Mouse (Mus musculus) adrenal gland, adult 2 months (tissue): ENCODE data around the gene Csf1. TPM values are rescaled to one million over a fixed set of nuclear protein-coding genes. Genes with fewer than 3 reads are reported as not detected.

Source experiments
- DNase-seq: peaks from one replicate; pipeline ENCODE4 v3.0.0; 2021
- long read RNA-seq: library from polyadenylated mRNA; stranded (forward); transcript quantifications from one replicate; pipeline ENCODE4 v2.0.0, GENCODE M21; 2021
- polyA plus RNA-seq: library from polyadenylated mRNA; depleted of rRNA; stranded (reverse); fragments of >200 nt; gene quantifications from 2 replicates; pipeline ENCODE4 v1.2.3, GENCODE M21; 2012; rRNA removed
- total RNA-seq, 2 experiments: library from RNA; stranded (reverse); gene quantifications; 2 replicates each; pipeline ENCODE4 v1.2.3; 2021

The Csf1 gene
- 10 to 100 TPM; 16.5 to 25.2 TPM for total RNA-seq
- polyA plus RNA-seq, result 21.1 and 23.4 TPM in 2 replicates
- long read RNA-seq, full-length matches to known transcripts, result 1 of 13 reads
- long read RNA-seq, partial matches to known transcripts, result 9 of 13 reads
- long read RNA-seq, other reads (novel, unspliced or antisense), result 3 of 13 reads

- DNase-seq, result peak; percentile 92
Observed at GRCm38 (mm10) chr3:107759929-107760581, at the start of gene Csf1. Gene Csf1, minus strand, starts transcription at chr3:107760469.

GRCm38 (mm10) chr3:107808013-107808750 is 47.9 kb upstream of the Csf1 start:
- no peak for DNase-seq

DNA sequence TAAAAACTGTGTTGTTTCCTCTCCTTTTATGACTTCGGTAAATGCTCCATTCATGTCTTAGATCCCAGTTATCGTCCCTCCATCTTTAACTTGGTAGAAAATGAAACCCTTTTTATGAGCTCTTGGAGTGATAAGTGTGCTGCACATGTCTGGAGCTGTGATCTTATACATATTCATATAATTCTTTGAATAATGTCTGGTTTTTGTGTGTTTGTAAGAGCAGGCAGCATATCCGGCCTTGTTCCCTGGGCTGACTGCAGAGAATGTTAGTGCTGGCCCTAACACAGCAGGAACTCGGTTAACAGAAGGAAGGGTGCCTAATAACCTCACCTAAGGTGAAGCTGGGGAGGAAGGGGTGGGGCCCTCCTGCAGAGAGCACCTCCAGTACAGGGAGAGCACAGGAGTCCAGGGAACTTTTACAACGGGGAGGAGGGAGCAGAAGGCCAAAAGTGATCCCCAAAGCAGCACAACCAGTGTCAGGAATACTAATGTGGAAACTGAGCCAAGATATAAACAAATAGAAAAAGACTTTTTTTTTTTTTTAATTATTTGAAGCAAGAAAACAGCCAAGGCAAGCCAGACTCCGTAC is 47.2 kb upstream of the Csf1 start:
- no peak for DNase-seq

- DNase-seq, result no peak
Observed at GRCm38 (mm10) chr3:107806916-107807315, 46.6 kb upstream of the Csf1 start.

- no peak for DNase-seq
Observed at GRCm38 (mm10) chr3:107804799-107805198, 44.5 kb upstream of the Csf1 start.

- DNase-seq, result no peak
Observed at GRCm38 (mm10) chr3:107802185-107802946, 42.1 kb upstream of the Csf1 start.

DNA sequence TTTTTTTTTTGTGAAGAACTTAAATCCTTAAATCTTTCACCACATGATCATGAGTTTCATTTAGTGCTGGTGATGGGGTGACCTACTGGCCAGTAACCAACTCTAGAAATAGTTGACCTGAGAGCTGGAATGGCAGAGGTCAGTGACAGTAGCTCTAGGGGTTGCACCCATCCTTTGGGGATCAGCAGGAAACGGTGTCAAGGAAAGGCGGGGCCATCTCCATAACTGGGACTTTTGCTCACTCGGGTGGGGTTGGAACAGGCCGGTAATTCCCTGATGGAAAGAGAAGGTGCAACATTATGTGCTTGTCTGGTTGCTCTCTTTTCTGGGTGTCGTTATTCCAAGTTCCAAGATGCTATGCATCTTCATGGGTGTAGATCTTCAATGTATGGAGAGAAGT is 38.7 kb upstream of the Csf1 start:
- DNase-seq, result no peak

DNA sequence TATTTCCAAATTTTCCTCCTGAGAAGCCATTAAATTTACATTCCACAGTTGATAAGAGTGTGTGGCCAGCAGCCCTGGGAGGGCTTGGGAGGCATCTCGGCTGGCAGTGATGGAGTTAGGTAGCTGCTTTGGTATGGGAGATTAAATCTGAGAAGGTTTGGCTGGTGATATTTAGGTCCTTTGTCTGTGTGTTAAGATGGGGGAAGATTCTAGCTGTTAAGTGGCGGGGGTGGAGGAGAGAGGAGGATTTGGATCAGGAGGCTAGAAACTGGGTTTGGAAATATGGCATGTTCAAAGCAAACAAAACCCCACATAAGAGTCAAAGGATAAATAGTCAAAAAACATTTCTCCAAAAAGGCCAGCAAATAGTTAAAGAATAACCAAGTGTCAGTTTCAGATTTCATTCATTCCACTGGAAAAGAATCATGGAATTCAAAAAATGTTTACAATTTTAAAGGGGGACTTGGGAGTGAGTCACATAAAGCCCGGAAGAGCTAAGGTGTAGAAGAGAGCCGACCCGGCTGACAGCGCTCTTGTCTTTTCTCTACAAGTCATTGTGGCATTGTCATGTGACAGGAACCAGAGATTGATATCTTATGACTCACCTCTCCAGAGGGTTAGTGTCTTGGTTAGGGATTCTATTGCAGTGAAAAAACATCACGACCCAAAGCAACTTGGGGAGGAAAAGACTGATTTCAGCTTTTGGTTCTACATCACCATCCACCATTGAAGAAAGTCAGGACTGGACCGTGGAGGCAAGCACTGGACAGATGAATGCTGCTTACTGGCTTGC is 36.1 kb upstream of the Csf1 start:
- DNase-seq, result peak; percentile 44

DNA sequence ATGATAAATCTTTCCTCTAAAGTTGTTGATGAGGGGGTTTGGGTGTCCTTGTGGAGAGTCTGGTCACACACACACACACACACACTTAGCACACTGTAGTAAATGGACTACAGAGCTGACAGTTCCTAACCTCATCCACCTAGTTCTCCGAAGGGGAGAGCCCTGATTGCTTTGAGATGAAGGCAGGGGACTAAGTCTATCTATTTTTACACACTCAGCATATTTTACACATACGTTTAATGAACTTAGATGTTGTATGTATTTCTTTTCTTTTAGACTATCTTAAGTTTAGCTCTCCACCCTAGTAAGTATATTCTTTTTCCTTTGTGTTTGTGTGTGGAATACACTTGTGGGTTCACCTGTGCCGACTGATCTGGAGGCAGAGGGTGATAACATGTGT is 34.6 kb upstream of the Csf1 start:
- no peak for DNase-seq

DNA sequence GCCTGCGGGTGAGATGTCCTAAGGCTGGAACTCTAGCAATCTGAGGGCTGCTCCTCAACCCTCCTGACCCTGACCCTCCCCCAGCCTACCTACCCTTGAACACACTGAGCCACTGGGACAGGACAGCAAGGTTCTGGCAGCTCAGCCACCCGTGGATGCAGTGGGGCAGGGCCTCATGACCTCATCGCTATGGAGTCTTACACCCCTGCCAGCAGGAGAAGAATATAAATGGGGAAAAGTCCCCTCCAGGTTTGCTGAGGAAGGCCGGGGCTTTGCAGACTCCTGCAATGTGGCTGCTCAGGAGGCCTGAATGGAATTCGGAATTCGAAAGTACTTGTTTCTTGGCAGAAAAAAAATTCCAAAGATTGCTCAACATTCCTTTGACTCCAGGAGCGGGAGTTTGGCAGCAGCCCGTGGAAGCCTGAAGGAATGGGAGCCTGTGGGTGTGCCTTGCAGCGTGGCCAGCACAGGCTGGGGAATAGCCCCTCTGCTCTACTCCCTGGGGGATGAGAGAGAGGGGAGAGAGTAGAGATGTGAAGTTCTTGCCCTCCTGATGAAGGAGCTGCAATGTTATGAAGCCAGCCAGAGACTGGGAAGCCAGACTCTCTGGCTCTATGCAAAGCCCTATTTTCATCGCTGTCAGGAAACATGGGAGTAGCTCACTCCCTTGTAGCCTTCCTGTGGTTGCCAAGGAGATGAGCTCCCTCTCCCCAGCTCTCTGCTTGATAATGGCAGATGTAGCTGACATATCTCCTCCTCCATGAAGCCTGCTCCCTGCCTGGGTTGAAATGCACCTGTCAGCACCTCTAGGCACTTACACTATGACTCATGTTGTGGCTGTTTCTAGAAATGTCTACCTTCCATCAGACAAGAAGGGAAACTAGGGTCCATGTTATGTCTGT is 33.3 kb upstream of the Csf1 start:
- peak; percentile 73 for DNase-seq

DNA sequence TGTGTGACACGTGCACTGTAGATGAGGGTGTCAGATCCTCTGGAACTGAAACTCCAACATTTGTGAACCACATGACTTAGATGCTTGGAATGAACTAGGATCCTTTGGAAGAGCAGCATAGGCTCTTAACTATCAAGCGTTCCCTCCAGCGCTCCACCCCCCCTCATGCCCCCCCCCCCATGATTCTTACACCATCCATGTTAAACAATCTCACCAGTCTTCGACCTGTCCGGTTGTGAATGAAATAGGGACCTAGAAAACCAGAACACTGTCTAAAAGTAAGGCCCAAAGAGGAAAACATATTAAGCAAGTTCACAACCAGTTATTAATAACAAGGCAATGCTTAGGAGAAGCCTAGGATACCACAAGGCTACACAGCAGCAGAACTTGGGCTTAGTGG is 32.5 kb upstream of the Csf1 start:
- no peak for DNase-seq

DNA sequence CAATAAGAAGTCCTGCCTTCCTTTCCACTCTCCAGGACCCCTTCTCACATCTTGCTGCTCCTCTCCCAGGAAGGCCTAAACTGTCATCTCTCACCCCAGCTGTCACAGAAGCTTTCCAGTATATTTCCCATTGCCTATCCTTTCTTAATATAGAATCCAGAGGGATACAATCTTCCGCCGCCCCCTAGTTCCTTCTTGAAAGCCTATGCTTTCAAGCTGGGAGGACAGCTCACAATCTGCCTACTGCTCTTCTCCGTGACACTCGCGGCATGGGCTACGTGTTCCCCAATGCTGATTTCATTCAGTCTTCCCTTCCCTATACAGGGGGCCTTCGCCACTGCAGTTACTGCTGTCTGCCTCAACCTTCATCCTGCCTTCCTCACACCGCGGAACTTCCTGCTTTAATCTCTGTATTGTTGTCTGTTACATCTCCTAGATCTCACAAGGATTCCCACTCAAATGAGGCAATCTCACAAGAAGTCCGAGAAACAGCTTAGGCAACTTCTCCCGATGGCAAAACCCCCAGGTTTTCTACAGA is 30.6 kb upstream of the Csf1 start:
- no peak for DNase-seq

DNA sequence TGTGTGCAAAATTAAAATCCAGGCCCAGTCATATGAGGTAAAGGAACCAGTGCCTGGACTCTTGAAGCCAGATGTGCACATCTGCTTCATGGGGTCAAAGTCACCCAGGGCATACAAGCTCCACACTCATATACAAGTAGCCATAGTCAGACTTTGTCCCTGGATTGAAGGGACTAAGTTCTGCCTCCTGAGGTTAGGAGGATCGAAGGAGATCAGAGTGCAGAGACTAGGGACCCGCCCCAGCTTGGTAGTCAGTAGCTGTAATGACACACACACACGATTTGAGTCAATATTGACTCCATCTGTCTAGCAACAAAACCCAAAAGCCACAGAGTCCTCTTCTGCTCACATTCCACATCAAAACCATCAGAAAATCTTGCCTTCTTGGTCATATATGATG is 30.0 kb upstream of the Csf1 start:
- no peak for DNase-seq

DNA sequence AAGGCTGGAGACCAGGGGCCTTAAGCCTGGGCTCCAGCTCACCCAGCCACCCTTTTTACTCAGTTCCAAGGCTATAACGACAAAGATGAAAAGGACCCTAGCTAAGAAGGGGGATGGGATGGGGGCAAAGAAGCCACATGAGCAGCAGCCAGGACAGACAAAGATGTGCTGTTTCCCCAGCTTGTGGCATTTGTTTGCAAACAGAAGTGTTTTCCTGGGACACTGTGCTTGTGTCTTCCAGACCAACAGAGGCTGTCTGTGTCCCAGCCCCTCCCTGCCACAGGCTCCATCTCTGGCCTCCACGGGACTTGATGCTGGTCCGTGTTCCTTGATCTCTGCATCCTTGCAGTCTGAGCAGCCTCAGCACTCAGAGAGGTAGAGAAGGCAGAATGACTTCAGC is 28.6 kb upstream of the Csf1 start:
- no peak for DNase-seq

DNA sequence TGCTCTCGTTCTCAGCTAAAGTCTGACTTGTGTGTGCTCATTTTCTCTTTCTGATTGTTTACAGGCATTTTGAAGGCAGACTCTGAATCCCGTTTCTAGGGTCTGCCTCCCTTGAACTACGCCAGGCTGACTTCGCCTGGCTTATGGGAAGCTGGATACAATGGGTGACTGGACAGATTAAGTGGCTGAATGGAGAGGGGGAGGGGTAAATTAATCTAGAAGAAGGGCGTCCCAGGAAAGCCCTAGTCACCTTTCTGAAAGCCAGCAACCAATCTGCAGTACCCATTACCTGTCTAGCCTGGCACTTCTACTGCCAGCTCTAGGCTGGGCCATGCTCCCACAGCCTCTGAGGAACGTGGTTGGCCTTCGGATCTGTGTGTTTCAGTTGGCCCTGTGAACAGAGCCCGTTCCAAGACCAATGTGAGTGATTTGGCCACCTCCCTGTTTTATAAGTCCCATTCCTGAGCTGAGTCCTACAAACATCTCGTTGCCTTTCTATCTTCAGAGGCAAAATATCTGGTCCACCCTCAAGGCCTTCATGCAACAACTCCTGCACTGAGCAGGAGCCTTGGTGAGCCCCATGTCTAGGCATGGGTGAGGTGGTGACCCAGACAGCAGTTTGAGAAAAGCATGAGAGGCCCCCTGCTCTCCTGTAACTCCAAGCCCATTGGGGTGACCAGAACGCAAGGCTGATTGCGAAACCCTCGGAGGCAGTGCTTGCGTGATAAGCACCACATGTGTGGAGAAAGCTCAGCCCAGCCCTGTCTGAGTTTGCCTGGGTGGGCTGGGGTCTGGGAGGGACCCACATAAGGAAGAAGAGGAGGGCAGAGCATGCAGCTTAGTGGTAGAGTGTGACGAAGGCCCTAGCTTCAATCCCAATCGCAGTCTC is 27.6 kb upstream of the Csf1 start:
- DNase-seq, result peak; percentile 25

DNA sequence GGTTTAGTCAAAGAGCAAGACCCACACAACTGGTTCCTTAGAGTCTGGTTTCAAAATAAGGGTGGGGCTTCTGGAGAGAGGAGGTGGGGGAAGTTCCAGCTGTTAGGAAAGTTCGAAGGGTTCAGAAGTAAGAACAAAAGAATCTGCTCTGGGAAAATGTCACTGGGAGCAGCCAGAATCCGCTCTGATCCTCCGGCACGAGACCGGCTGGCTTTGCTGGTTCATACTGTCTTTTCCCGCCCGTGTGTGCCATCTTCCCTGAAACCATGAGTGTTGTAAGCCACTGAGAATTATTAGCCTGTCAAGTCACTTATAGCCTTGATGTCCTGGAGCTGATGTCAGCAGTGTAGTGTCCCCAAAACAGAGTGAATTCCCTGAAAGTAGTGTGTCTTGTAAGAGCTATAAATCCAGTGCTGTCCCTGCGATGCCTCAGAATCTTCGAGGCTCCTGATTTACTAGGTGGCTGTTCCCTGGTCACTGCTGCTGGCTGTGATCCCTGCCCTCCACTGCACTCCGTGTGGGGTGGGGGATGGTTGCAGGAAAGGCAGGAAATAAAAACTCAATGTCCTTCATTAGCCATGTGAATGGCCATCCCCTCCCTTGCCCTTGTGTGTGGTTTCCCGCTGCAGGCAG is 26.8 kb upstream of the Csf1 start:
- DNase-seq, result peak; percentile 67

- DNase-seq, result no peak
Observed at GRCm38 (mm10) chr3:107786344-107786743, 26.1 kb upstream of the Csf1 start.

DNA sequence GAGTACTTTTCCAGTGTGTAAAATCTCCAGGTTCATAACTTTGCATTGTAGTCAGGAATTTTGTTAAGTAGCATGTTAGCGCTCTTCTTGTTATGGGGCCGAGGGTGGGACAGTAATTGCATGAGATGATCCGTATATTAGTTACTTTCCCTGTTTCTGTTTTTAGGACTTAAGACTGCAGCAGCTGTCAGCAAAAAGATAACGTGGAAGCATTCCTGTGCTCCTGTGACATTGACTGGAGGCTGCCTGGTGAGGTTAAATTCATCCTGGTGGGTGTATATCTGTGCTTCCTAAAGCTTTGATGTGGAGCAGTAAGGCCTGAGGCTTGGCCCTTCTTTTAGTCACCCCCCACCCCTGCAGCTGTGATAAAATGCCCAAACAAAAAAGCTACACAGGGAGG is 25.3 kb upstream of the Csf1 start:
- no peak for DNase-seq

DNA sequence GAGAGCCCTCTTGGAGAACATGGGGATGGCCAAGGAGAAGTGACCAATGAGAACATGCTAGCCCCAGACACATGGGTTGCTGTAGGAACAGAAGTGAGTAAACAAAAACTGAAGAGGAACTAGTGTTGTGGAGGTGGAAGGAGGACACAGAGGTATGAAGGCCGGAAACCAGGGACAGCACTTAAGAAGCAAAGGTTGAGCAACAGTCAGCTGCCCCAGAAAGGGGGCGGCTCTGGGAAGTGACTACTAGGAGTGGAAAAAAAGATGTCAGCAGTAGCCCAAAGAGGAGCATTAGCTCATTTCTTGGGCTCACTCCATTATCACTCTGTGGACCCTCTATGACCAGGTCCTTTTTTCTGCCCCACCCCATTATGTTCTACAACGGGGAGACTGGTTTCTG is 23.0 kb upstream of the Csf1 start:
- no peak for DNase-seq
